Mouse (Mus musculus): ENCODE data around the gene Ikzf3. TPM values are rescaled to one million over a fixed set of nuclear protein-coding genes. Genes with fewer than 3 reads are reported as not detected.

The Ikzf3 gene
- polyA plus RNA-seq, 1 experiment from 2014 or later, result not detected

DNA sequence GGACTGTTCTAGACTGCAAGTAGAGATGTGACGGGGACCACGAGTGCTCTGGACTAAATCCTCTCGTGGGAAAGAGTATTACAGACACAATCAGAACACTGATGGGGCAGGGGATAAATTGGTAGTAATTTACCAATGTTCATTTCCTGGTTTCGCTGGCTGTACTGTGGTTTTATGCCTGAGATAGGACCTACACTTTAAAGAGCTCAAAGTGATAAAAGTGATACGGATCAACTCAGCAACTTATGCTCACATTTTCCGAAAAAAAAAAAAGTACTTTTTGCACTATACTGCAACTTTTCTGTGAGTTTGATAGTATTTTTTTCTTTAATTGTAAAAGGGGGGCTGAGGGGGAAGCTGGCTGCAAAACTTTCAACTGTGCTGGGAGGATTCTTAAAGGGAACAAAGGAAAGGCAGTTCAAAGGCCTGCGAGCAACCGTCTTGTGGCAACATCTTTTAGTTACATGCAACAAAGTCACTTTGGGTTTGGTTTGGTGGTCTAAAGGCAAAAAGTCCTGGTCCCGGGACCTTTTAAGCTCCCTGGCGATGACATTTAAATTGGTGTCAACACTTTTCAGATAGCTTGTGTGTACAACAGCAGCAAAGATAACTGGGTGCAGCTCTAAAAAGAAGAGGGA, 18.9 kb downstream of the Ikzf3 start:
- no peak overlapping the region for H3K27ac ChIP-seq (replicated peaks in 1 of 2; ENCODE audit: control insufficient read depth in 1 of 2, insufficient read depth in 1 of 2, low read depth in 2 of 2, low read length in 2 of 2)
- no peak overlapping the region for H3K9ac ChIP-seq (ENCODE audit: low read length)
- H3K4me1 ChIP-seq (ENCODE audit: control insufficient read depth in 2 of 2, insufficient read depth in 2 of 2, low read length in 2 of 2), result no peaks in the 10 kb centered on the region
- ATAC-seq (ENCODE audit: insufficient number of reproducible peaks, insufficient read depth, low FRiP score, low read depth), result no peak
- H3K4me2 ChIP-seq (ENCODE audit: low read length), result no peak overlapping the region
- WGBS, result 72% methylated on average over 10 of the region's 10 CpGs
- no peak overlapping the region for H3K4me3 ChIP-seq (ENCODE audit: control insufficient read depth in 1 of 2, insufficient read depth in 1 of 2, low read depth in 1 of 2, low read length in 2 of 2)
- H3K27me3 ChIP-seq (ENCODE audit: control insufficient read depth, insufficient read depth, low read length), result peaks cover 3% of the 10 kb centered on the region
- H3K9me3 ChIP-seq (ENCODE audit: control insufficient read depth, low read length), result no peaks in the 10 kb centered on the region
- no peaks in the 10 kb centered on the region for H3K36me3 ChIP-seq (ENCODE audit: control insufficient read depth, insufficient read depth, low read length)

DNA sequence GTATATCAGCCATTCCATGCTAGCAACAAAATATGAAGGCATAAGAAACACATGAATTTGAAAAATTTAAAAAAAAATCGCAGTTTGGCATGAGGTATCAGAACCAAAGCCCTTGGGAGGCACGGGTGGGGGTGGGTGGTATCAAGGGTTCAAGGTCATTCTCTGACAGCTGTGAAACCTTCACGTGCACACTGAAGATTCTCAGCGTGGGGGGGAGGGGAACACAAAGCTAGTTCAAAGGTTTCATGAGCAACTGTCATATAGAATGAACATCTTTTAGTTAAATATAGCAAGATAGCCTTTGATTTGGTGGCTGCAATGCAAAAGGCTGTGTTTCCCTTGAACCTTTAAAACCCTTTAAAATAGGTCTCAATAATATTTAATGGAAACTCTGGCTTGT, 20.7 kb downstream of the Ikzf3 start:
- H3K4me2 ChIP-seq (ENCODE audit: low read length), result no peak overlapping the region
- no peak for ATAC-seq (ENCODE audit: insufficient number of reproducible peaks, insufficient read depth, low FRiP score, low read depth)
- no peaks in the 10 kb centered on the region for H3K9me3 ChIP-seq (ENCODE audit: control insufficient read depth, low read length)
- H3K4me1 ChIP-seq (ENCODE audit: control insufficient read depth in 2 of 2, insufficient read depth in 2 of 2, low read length in 2 of 2), result no peaks in the 10 kb centered on the region
- H3K36me3 ChIP-seq (ENCODE audit: control insufficient read depth, insufficient read depth, low read length), result no peaks in the 10 kb centered on the region
- H3K4me3 ChIP-seq (ENCODE audit: control insufficient read depth in 1 of 2, insufficient read depth in 1 of 2, low read depth in 1 of 2, low read length in 2 of 2), result no peak overlapping the region
- H3K27ac ChIP-seq (replicated peaks in 1 of 2; ENCODE audit: control insufficient read depth in 1 of 2, insufficient read depth in 1 of 2, low read depth in 2 of 2, low read length in 2 of 2), result no peak overlapping the region
- H3K9ac ChIP-seq (ENCODE audit: low read length), result no peak overlapping the region
- WGBS, result 38% methylated on average over 4 of the region's 4 CpGs
- H3K27me3 ChIP-seq (ENCODE audit: control insufficient read depth, insufficient read depth, low read length), result peaks cover 3% of the 10 kb centered on the region

GRCm38 (mm10) chr11:98520468-98520867, 25.4 kb downstream of the Ikzf3 start:
- Histone ChIP-seq H3K4me1 (ENCODE audit: control insufficient read depth in 2 of 2, insufficient read depth in 2 of 2, low read length in 2 of 2) (no peaks in the 10 kb centered on the region), H3K9me3 (ENCODE audit: control insufficient read depth, low read length) (no peaks in the 10 kb centered on the region), H3K36me3 (ENCODE audit: control insufficient read depth, insufficient read depth, low read length) (no peaks in the 10 kb centered on the region), H3K9ac (ENCODE audit: low read length) (no peak overlapping the region), H3K4me2 (ENCODE audit: low read length) (no peak overlapping the region), H3K27me3 (ENCODE audit: control insufficient read depth, insufficient read depth, low read length) (no peaks in the 10 kb centered on the region), H3K4me3 (ENCODE audit: control insufficient read depth in 1 of 2, insufficient read depth in 1 of 2, low read depth in 1 of 2, low read length in 2 of 2) (no peak overlapping the region), H3K27ac (replicated peaks in 1 of 2; ENCODE audit: control insufficient read depth in 1 of 2, insufficient read depth in 1 of 2, low read depth in 2 of 2, low read length in 2 of 2) (no peak overlapping the region)
- no peak for ATAC-seq (ENCODE audit: insufficient number of reproducible peaks, insufficient read depth, low FRiP score, low read depth)
- 48% methylated on average over 10 of the region's 10 CpGs for WGBS

DNA sequence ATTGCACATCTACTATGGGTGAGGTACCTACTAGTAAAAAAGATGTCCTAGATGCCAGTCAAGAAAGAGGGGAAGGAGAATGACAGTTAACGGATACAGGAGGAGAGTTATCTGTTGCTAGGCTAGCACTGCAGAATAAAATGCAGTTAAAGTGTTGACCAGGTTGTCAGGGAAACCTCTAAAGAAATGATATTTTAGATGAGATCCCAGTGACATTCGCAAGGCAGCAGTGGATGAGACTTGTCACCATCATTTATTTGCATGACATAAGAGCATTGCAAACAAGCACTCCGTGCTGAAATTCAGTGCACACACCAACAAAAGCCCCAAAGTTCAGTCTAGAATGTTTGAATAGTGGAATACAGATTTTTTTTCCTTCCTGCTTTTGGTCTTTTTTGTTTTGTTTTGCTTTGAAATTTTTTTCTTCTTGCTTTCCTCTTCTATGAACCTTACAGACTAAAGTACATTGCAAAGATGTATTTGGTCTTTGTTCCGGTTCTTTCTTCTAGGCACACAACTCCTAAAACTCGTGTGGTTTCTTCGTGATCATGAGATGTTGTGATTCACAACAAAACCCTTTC, 32.4 kb downstream of the Ikzf3 start:
- H3K9me3 ChIP-seq (ENCODE audit: control insufficient read depth, low read length), result no peaks in the 10 kb centered on the region
- H3K27me3 ChIP-seq (ENCODE audit: control insufficient read depth, insufficient read depth, low read length), result no peaks in the 10 kb centered on the region
- 74% methylated on average over 6 of the region's 6 CpGs for WGBS
- H3K36me3 ChIP-seq (ENCODE audit: control insufficient read depth, insufficient read depth, low read length), result no peaks in the 10 kb centered on the region
- H3K4me2 ChIP-seq (ENCODE audit: low read length), result no peak overlapping the region
- no peak overlapping the region for H3K9ac ChIP-seq (ENCODE audit: low read length)
- ATAC-seq (ENCODE audit: insufficient number of reproducible peaks, insufficient read depth, low FRiP score, low read depth), result no peak
- no peak overlapping the region for H3K4me3 ChIP-seq (ENCODE audit: control insufficient read depth in 1 of 2, insufficient read depth in 1 of 2, low read depth in 1 of 2, low read length in 2 of 2)
- H3K27ac ChIP-seq (replicated peaks in 1 of 2; ENCODE audit: control insufficient read depth in 1 of 2, insufficient read depth in 1 of 2, low read depth in 2 of 2, low read length in 2 of 2), result no peak overlapping the region
- H3K4me1 ChIP-seq (ENCODE audit: control insufficient read depth in 2 of 2, insufficient read depth in 2 of 2, low read length in 2 of 2), result peaks cover 8% of the 10 kb centered on the region in 2 experiments

DNA sequence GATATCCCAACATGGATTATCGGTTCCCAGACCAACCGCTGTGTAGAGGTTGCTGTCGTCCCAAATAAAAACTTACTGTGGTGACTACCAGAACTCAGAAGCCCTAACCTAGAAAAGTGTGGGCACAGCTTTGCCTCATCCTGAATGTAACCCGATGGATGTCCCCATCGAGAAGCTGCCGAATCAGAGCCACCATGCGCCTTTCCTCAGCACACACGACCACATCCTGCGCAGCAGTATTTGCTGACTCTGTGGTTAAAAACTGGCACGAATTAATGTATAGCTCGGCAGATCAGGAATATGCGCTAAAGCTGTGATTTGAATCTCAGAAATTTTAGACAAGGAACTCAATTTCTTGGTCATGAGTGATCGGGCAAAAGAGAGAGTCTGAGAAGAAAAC, 33.0 kb downstream of the Ikzf3 start:
- Histone ChIP-seq H3K9me3 (ENCODE audit: control insufficient read depth, low read length) (no peaks in the 10 kb centered on the region), H3K27me3 (ENCODE audit: control insufficient read depth, insufficient read depth, low read length) (no peaks in the 10 kb centered on the region), H3K4me3 (ENCODE audit: control insufficient read depth in 1 of 2, insufficient read depth in 1 of 2, low read depth in 1 of 2, low read length in 2 of 2) (no peak overlapping the region), H3K4me1 (ENCODE audit: control insufficient read depth in 2 of 2, insufficient read depth in 2 of 2, low read length in 2 of 2) (peaks cover 8% of the 10 kb centered on the region in 2 experiments), H3K9ac (ENCODE audit: low read length) (no peak overlapping the region), H3K4me2 (ENCODE audit: low read length) (no peak overlapping the region), H3K36me3 (ENCODE audit: control insufficient read depth, insufficient read depth, low read length) (no peaks in the 10 kb centered on the region), H3K27ac (replicated peaks in 1 of 2; ENCODE audit: control insufficient read depth in 1 of 2, insufficient read depth in 1 of 2, low read depth in 2 of 2, low read length in 2 of 2) (no peak overlapping the region)
- WGBS, result 89% methylated on average over 13 of the region's 13 CpGs
- no peak for ATAC-seq (ENCODE audit: insufficient number of reproducible peaks, insufficient read depth, low FRiP score, low read depth)

DNA sequence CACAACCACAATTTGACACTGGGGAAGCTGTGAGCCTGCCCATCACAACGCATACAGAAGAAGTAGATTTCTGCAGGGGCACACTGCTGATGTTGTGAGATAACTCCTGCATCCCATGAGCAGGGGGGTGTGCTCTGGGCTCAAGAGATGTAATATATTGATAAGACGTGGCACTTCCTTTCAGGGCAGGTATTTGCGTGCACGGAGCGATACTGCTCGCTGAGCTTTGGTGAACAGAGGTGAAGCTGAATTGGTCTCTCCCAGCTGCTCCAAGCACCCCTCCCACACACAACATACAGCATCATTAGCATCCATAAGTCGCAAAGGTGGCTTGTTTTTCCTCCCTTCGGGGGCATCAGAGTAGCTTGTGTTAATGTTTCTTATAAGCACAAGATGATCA, 35.7 kb downstream of the Ikzf3 start:
- WGBS, result 77% methylated on average over 8 of the region's 8 CpGs
- Histone ChIP-seq H3K27ac (replicated peaks in 1 of 2; ENCODE audit: control insufficient read depth in 1 of 2, insufficient read depth in 1 of 2, low read depth in 2 of 2, low read length in 2 of 2) (peak overlapping the region in 1 of 2 experiments; percentile 69; a peak in 2 of 4 replicates), H3K27me3 (ENCODE audit: control insufficient read depth, insufficient read depth, low read length) (no peaks in the 10 kb centered on the region), H3K4me2 (ENCODE audit: low read length) (no peak overlapping the region), H3K9ac (ENCODE audit: low read length) (no peak overlapping the region), H3K4me1 (ENCODE audit: control insufficient read depth in 2 of 2, insufficient read depth in 2 of 2, low read length in 2 of 2) (peaks cover 8% of the 10 kb centered on the region in 2 experiments), H3K4me3 (ENCODE audit: control insufficient read depth in 1 of 2, insufficient read depth in 1 of 2, low read depth in 1 of 2, low read length in 2 of 2) (no peak overlapping the region), H3K36me3 (ENCODE audit: control insufficient read depth, insufficient read depth, low read length) (no peaks in the 10 kb centered on the region), H3K9me3 (ENCODE audit: control insufficient read depth, low read length) (no peaks in the 10 kb centered on the region)
- ATAC-seq (ENCODE audit: insufficient number of reproducible peaks, insufficient read depth, low FRiP score, low read depth), result no peak

- ATAC-seq (ENCODE audit: insufficient number of reproducible peaks, insufficient read depth, low FRiP score, low read depth), result peak; percentile 79
Measured at GRCm38 (mm10) chr11:98509434-98509833, 36.4 kb downstream of the Ikzf3 start.

DNA sequence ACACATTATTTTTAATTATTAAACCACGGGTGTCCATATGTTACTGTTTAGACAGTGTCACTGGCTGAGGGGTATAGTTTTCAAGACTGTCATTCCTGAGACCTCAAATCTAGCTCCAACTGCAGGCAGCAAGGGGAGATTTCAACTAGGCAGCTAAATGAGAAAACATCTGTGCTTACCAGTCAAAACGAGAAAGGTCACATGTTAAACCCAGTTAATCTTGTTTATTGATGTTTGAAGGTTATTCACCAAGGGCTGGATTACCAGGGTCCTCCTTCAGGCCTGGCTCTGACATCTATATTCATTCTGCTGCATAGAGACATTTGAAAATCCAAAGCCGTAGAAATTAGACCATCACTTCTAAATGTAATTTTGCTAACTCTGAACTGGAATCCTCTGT, 40.9 kb downstream of the Ikzf3 start:
- H3K9me3 ChIP-seq (ENCODE audit: control insufficient read depth, low read length), result no peaks in the 10 kb centered on the region
- 65% methylated on average over 3 of the region's 3 CpGs for WGBS
- H3K4me2 ChIP-seq (ENCODE audit: low read length), result no peak overlapping the region
- no peak overlapping the region for H3K27ac ChIP-seq (replicated peaks in 1 of 2; ENCODE audit: control insufficient read depth in 1 of 2, insufficient read depth in 1 of 2, low read depth in 2 of 2, low read length in 2 of 2)
- no peak overlapping the region for H3K9ac ChIP-seq (ENCODE audit: low read length)
- H3K4me1 ChIP-seq (ENCODE audit: control insufficient read depth in 2 of 2, insufficient read depth in 2 of 2, low read length in 2 of 2), result peaks cover 3 to 4% of the 10 kb centered on the region in 2 experiments
- H3K4me3 ChIP-seq (ENCODE audit: control insufficient read depth in 1 of 2, insufficient read depth in 1 of 2, low read depth in 1 of 2, low read length in 2 of 2), result no peak overlapping the region
- no peaks in the 10 kb centered on the region for H3K27me3 ChIP-seq (ENCODE audit: control insufficient read depth, insufficient read depth, low read length)
- H3K36me3 ChIP-seq (ENCODE audit: control insufficient read depth, insufficient read depth, low read length), result no peaks in the 10 kb centered on the region
- ATAC-seq (ENCODE audit: insufficient number of reproducible peaks, insufficient read depth, low FRiP score, low read depth), result no peak

More at GRCm38 (mm10) chr11:98509434-98509833, 36.4 kb downstream of the Ikzf3 start:
- no peaks in the 10 kb centered on the region for H3K9me3 ChIP-seq (ENCODE audit: control insufficient read depth, low read length)
- H3K27me3 ChIP-seq (ENCODE audit: control insufficient read depth, insufficient read depth, low read length), result no peaks in the 10 kb centered on the region
- peak overlapping the region; percentile 69 to 72 for H3K27ac ChIP-seq (replicated peaks in 1 of 2; ENCODE audit: control insufficient read depth in 1 of 2, insufficient read depth in 1 of 2, low read depth in 2 of 2, low read length in 2 of 2)
- H3K4me1 ChIP-seq (ENCODE audit: control insufficient read depth in 2 of 2, insufficient read depth in 2 of 2, low read length in 2 of 2), result peaks cover 8% of the 10 kb centered on the region in 2 experiments
- H3K4me3 ChIP-seq (ENCODE audit: control insufficient read depth in 1 of 2, insufficient read depth in 1 of 2, low read depth in 1 of 2, low read length in 2 of 2), result no peak overlapping the region
- 32% methylated on average over 7 of the region's 7 CpGs for WGBS
- no peaks in the 10 kb centered on the region for H3K36me3 ChIP-seq (ENCODE audit: control insufficient read depth, insufficient read depth, low read length)
- H3K4me2 ChIP-seq (ENCODE audit: low read length), result peak overlapping the region; percentile 7; the same call in 1 of the 2 replicates
- no peak overlapping the region for H3K9ac ChIP-seq (ENCODE audit: low read length)
